Mouse (Mus musculus) neural tube, embryonic 14.5 days (tissue): ENCODE measurements at regions not wholly inside any gene's neighbourhood (a gene's known extent, or its start where the extent isn't known, plus 50 kb on each side); places are given as distances from the start of the nearest gene placed in this dataset.

Experiments
- ATAC-seq: fragments of 200-750 bp; cut with Nextera tagmentation; 2 replicates; pipeline ENCODE4 v1.8.0; 2017; ENCODE audit warnings: low read depth, mild to moderate bottlenecking, moderate TSS enrichment, moderate library complexity
- H3K27ac ChIP-seq: fragments of 300-500 bp; sonication (generic); 2 replicates; pipeline ENCODE4 v1.5.1; 2014; ENCODE audit warnings: low read depth, mild to moderate bottlenecking, control low read depth, low read length, moderate library complexity, mixed read lengths
- H3K27me3 ChIP-seq: fragments of 300-500 bp; sonication (generic); 2 replicates; pipeline ENCODE4 v1.6.1; 2014; ENCODE audit warnings: low read length; ENCODE audit not compliant: control insufficient read depth, insufficient read depth
- H3K36me3 ChIP-seq: fragments of 300-500 bp; sonication (generic); 2 replicates; pipeline ENCODE4 v1.6.1; 2014; ENCODE audit warnings: low read length, mixed read lengths; ENCODE audit not compliant: control insufficient read depth, insufficient read depth
- H3K4me1 ChIP-seq: fragments of 300-500 bp; sonication (generic); 2 replicates; pipeline ENCODE4 v1.6.1; 2014; ENCODE audit warnings: low read length; ENCODE audit not compliant: control insufficient read depth, insufficient read depth
- H3K4me2 ChIP-seq: fragments of 300-500 bp; sonication (generic); 2 replicates; pipeline ENCODE4 v1.6.1; 2014; ENCODE audit warnings: mild to moderate bottlenecking, low read depth, low read length, control low read depth
- H3K4me3 ChIP-seq: fragments of 300-500 bp; sonication (generic); 2 replicates; pipeline ENCODE4 v1.5.1; 2014; ENCODE audit warnings: low read depth, low read length, control low read depth, mixed read lengths
- H3K9ac ChIP-seq: fragments of 300-500 bp; sonication (generic); replicated peaks from 2 replicates; pipeline ENCODE4 v1.6.1; 2014; ENCODE audit warnings: low read depth, mild to moderate bottlenecking, control low read depth, low read length, mixed read lengths
- H3K9me3 ChIP-seq: fragments of 300-500 bp; sonication (generic); 2 replicates; pipeline ENCODE4 v1.6.1; 2016; ENCODE audit warnings: low read length; ENCODE audit not compliant: control insufficient read depth
- WGBS: fragments of 180-500 bp; shearing (Covaris S2); extraction: QIAGEN DNeasy Blood & Tissue Kit; methylation state at CpG from one replicate; pipeline ENCODE4 v1.1.7; 2014; 5-methylcytosine and 5-hydroxymethylcytosine counted together

DNA sequence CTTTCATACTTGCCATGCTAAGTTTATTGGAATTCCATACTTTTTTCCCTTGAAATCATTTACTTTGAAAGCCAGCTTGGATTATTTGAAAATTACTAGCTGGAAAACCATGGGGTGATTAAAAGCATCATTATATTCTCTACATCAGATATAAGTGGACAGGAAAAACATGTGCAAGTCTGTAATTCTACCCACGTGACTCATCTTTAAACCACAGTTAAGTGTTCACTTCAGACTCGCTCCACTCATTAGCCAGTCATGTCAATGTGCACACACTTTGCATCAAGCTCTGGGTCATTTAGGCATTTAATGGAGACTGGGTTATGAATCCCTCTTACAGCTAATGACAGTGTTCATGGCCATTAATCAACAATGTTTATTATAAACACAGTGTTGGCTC, 385.4 kb upstream of the Cd180 start:
- no peak overlapping the region for H3K9ac ChIP-seq
- ATAC-seq: no peak
- H3K36me3 ChIP-seq: no peaks in the 10 kb centered on the region
- no peaks in the 10 kb centered on the region for H3K4me1 ChIP-seq
- H3K27ac ChIP-seq: no peak overlapping the region
- 71% methylated on average over 2 of the region's 2 CpGs for WGBS
- H3K9me3 ChIP-seq: no peaks in the 10 kb centered on the region
- H3K4me2 ChIP-seq: no peak overlapping the region
- no peak overlapping the region for H3K4me3 ChIP-seq
- no peaks in the 10 kb centered on the region for H3K27me3 ChIP-seq

DNA sequence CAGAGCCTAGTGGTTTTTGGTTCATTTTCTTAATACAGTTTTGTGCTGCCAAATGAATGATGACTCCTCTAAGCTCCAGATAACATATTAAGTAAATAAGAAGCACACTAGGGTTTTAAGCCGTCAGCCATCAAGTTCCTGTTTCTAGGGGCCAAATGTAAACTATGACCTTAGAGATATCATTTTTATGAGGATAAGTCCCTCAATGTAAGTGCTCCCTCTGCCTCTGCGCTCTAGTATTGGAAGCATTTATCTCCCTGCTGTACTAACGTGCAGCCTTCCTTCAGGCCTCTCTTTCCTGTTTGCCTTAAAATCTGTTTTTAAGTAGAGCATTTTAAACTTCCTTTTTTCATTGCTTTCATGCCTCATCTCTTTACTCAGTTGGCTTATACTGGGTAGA, 381.3 kb upstream of the Cd180 start:
- no peak for ATAC-seq
- H3K4me2 ChIP-seq: no peak overlapping the region
- WGBS: 71% methylated on average over 3 of the region's 3 CpGs
- no peaks in the 10 kb centered on the region for H3K4me1 ChIP-seq
- H3K36me3 ChIP-seq: no peaks in the 10 kb centered on the region
- H3K9ac ChIP-seq: no peak overlapping the region
- no peaks in the 10 kb centered on the region for H3K9me3 ChIP-seq
- H3K27ac ChIP-seq: no peak overlapping the region
- no peak overlapping the region for H3K4me3 ChIP-seq
- no peaks in the 10 kb centered on the region for H3K27me3 ChIP-seq

DNA sequence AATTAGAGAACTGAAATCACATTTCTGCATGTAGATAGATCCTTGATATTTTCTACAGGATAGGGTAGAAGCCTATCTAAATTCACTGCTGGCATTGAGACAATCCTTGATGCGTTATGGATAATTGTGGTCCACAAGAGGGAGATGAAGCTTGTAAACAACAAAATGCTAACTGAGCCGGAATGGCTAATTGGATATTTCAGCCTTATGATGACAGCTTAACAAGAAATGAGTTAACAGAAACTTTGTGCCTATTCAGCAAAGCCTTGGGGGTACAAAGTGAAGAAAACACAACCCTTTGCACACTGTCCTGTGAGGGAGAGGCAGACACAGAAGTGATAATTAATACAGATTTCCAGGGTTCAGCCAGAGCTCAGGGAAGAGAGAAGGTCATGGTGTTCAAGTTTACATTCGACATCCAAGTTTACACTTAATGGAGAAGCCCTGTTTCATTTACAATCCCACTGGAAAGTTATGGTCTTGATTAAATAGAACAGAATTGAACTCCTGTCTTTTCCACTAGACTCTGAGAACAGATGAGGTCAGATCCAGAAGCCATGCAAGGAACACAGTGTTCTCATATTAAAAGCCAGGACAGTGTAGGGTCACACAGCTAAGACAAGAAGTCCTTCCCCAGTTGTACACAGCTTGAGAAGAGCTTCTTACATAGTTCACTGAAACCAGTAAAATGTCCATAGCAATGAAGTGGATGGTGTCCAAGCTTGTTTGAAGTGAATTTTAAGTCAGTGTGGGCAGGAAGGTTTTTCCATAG, 377.3 kb upstream of the Cd180 start:
- Histone ChIP-seq H3K4me2 (no peak overlapping the region), H3K36me3 (no peaks in the 10 kb centered on the region), H3K4me1 (no peaks in the 10 kb centered on the region), H3K9ac (no peak overlapping the region), H3K27me3 (no peaks in the 10 kb centered on the region), H3K9me3 (no peaks in the 10 kb centered on the region), H3K4me3 (no peak overlapping the region), H3K27ac (no peak overlapping the region)
- 79% methylated on average over 3 of the region's 3 CpGs for WGBS
- ATAC-seq: no peak

DNA sequence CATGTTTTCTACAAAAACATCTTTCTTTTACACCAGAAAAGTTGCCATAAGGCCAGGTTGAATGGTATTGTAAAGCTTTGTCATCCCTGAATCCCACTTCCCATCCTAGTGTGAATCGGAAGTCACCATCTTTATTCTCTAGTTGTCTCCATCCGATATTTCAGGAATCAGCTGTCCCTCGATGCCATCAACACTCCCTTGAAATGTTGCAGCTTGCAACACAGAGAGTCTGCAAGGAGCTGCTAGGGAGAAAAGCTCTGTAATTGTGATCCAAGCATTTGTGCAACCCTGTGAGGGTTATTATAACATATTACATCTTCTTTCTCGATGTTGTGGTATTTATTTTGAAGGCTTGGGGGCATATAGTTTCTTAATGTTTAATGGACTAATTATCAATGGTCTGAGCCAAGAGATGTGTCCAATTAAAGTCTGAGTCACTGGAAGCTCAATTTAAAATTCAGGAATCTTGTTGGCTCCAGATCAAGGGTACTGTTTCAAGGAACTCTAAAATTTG, 374.4 kb upstream of the Cd180 start:
- Histone ChIP-seq H3K9ac (no peak overlapping the region), H3K27me3 (no peaks in the 10 kb centered on the region), H3K36me3 (no peaks in the 10 kb centered on the region), H3K4me2 (no peak overlapping the region), H3K4me1 (no peaks in the 10 kb centered on the region), H3K27ac (no peak overlapping the region), H3K4me3 (no peak overlapping the region), H3K9me3 (no peaks in the 10 kb centered on the region)
- ATAC-seq: no peak
- WGBS: 90% methylated on average over 4 of the region's 4 CpGs

DNA sequence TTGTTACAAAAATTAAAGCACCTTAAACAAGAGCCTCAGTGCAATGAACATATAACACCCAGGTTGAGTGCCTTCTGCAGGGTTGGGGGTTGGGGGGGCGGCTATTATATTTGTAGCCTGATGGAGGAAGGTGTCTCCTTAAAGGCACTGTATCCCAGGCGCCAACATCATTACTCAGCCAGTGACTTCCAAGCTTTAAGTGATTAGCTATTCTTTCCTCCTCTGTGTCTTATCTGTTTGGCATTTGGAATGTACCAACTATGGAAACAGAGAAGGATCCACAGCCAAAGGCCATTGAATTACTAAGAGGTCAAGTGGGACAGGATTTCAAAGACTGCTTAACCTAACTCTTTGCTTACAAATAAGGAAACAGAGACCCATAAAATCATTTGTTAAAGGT, 373.9 kb upstream of the Cd180 start:
- ATAC-seq: no peak
- 93% methylated on average over 2 of the region's 2 CpGs for WGBS
- Histone ChIP-seq H3K4me1 (no peaks in the 10 kb centered on the region), H3K9me3 (no peaks in the 10 kb centered on the region), H3K27ac (no peak overlapping the region), H3K4me2 (no peak overlapping the region), H3K36me3 (no peaks in the 10 kb centered on the region), H3K4me3 (no peak overlapping the region), H3K9ac (no peak overlapping the region), H3K27me3 (no peaks in the 10 kb centered on the region)

DNA sequence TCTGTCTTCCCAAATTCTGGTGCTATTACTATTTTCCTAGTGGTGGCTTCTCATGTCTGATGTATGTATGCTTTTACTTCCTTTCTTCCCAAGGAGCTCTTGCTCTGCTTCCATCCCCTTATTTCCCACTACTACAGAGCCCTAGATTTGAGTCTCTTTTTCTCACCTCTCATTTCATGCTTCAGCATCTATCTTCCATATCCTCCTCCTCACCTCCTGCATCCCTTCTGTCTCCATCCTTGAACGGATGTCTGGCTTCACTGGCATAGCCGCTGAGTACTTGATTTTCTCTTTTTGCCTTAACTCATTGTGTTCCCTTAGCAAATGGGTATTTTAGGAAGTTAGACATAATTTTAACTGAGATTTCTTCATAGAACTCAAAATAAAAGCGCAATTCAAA, 369.5 kb upstream of the Cd180 start:
- no peak for ATAC-seq
- Histone ChIP-seq H3K4me1 (no peaks in the 10 kb centered on the region), H3K27me3 (no peaks in the 10 kb centered on the region), H3K27ac (no peak overlapping the region), H3K4me2 (no peak overlapping the region), H3K36me3 (no peaks in the 10 kb centered on the region), H3K9ac (no peak overlapping the region), H3K9me3 (no peaks in the 10 kb centered on the region), H3K4me3 (no peak overlapping the region)
- WGBS: 98% methylated on average over 3 of the region's 3 CpGs

DNA sequence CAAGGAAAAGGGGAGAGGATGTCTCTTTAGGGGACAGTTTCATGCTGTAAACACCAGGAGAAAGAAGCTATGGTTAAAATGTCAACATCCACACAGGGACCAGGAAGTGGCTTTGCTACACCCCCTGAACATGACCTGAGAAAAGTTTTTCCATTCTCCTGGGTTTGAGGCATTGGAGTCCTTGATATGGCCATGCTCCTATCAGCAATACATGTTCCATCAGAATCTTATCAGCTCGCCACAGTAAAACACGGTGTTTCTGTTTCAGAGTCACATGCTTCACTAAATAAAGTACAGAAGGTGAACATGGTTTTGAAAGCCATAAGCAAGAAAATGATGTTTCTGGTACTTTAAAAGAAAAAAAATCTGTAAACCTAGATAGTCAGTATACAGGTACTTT, 367.4 kb upstream of the Cd180 start:
- Histone ChIP-seq H3K4me1 (no peaks in the 10 kb centered on the region), H3K27ac (no peak overlapping the region), H3K27me3 (no peaks in the 10 kb centered on the region), H3K9ac (no peak overlapping the region), H3K9me3 (no peaks in the 10 kb centered on the region), H3K4me2 (no peak overlapping the region), H3K4me3 (no peak overlapping the region), H3K36me3 (no peaks in the 10 kb centered on the region)
- WGBS: 91% methylated on average over 2 of the region's 2 CpGs
- no peak for ATAC-seq

DNA sequence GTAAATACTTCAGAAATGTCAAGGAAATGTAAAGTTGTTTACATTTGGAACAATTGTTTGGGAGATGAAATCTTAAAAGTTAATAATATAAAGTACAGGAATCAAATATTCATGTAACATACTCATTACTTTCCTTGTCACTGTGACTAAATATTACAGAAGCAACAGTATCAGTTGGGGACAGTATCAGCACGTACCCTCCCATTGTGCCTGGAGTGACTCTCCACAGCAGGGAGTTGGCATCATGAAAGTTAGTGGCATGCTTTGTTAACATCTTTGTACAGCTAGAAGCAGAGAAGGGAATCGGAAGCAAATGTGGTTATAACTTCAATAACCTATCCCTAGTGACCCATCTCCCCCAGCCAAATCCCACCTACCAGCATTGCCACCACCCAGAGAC, 366.8 kb upstream of the Cd180 start:
- no peaks in the 10 kb centered on the region for H3K9me3 ChIP-seq
- H3K4me3 ChIP-seq: no peak overlapping the region
- 53% methylated on average over 2 of the region's 2 CpGs for WGBS
- no peaks in the 10 kb centered on the region for H3K27me3 ChIP-seq
- H3K36me3 ChIP-seq: no peaks in the 10 kb centered on the region
- no peaks in the 10 kb centered on the region for H3K4me1 ChIP-seq
- H3K9ac ChIP-seq: no peak overlapping the region
- no peak for ATAC-seq
- no peak overlapping the region for H3K4me2 ChIP-seq
- no peak overlapping the region for H3K27ac ChIP-seq

DNA sequence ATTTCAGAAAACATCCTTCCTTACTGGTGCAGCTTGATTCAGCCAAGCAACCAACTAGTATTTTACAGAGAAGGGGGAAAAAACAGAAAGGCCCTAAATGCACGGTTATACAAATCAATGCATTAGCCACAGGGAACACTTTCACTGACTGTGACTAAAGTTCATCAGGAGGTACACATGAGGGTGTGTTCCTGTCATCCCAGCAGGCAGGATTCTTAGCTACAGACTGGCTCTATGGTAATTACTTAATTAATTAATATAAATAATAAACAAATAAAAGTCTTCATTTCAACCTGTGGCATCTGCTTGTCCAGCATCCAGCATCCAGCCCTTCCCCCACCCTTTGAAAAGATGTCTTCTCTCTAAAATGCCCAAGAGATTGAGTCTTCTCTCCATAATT, 359.7 kb upstream of the Cd180 start:
- no peak overlapping the region for H3K27ac ChIP-seq
- H3K9me3 ChIP-seq: no peaks in the 10 kb centered on the region
- peaks cover 14% of the 10 kb centered on the region; the same call in 1 of the 2 replicates for H3K4me1 ChIP-seq
- 25% methylated on average over 1 of the region's 1 CpGs for WGBS
- no peak overlapping the region for H3K9ac ChIP-seq
- H3K4me2 ChIP-seq: no peak overlapping the region
- no peaks in the 10 kb centered on the region for H3K36me3 ChIP-seq
- no peak overlapping the region for H3K4me3 ChIP-seq
- no peaks in the 10 kb centered on the region for H3K27me3 ChIP-seq
- ATAC-seq: no peak
